Mouse (Mus musculus) stomach, postnatal 0 days (tissue): ENCODE measurements around the gene Aimp2.

Experiments
- CTCF ChIP-seq: IDR thresholded peaks from 2 replicates; pipeline ENCODE4 v1.5.1; 2016; ENCODE audit warnings: antibody characterized with exemption, low read depth, mild to moderate bottlenecking, moderate library complexity
- EP300 ChIP-seq: optimal IDR thresholded peaks from 2 replicates; pipeline ENCODE3; 2016; ENCODE audit warnings: antibody characterized with exemption

DNA sequence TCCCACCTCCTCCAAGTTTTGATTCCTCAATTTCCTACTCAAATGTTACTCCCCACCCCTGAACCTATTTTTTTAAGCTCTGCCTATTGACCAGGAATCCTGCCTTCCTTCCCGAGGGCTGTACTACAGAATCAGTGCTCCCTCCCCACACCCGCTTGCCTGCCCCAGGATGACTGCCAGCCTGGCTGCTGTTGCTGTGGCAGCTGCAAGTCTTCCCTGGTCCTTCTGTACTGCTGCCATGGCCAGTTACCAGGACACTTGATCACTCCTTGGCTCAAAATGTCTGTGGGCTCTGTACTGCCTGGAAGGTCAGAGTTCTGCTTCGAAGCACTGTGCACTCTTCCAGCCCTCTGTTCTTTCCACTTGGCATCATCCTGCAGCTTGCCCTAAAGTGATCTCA, 7.5 kb downstream of the Aimp2 start:
- TF ChIP-seq CTCF: no peak
- TF ChIP-seq EP300: no peak
